Mouse (Mus musculus): ENCODE data around the gene Ifna4.

DNA sequence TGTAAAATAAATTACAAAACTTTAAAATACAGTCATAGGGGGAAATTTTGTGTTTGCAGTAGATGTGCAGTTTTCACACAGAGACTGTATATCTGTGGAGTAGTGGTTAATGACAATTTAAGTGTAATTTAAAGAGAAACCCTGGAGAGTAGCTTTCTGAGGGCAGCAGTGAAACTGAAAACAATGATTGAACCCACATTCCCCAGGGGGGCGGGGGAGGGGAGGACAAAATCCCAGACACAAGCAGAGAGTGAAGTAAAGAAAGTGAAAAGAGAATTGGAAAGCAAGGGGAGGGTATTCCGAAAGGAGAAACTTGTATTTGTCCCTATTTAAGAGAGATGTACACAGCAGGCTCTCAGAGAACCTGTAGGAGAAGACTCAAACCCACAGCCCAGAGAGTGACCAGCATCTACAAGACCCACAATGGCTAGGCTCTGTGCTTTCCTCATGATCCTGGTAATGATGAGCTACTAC, at the start of gene Ifna4:
- no peak for TF ChIP-seq CTCF (IDR thresholded peaks at IDR 0.05)
- TF ChIP-seq POLR2A (IDR thresholded peaks at IDR 0.05; ENCODE audit: insufficient read depth, low read depth, low read length) = no peak

Measured in heart, adult 2 months (tissue).